Mouse (Mus musculus): ENCODE results near the gene Tmem182.

Tmem182 gene

DNA sequence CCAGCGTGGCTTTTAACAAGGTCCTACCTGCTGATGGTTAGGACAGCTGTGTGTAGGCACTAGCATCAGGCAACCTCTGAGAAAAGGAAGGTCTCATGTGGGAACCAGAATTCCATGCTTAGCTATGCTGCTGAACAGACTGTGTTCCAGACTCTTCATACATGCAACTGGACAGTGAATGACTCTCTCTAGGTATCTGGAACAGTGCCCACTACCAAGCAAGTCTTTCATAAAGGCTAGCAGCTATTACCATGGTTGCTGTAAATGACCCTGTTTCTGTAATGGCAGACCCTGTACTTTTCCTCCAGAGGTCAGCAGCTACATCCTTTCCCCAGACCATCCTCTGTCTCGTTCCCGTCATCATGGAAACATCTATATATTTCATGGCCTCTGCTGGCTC is 61.7 kb downstream of the Tmem182 start:
- no peak for DNase-seq (ENCODE audit: low spot score in 2 of 2)

GRCm38 (mm10) chr1:40867651-40868050 is 62.2 kb downstream of the Tmem182 start:
- no peak for DNase-seq (ENCODE audit: low spot score in 2 of 2)

DNA sequence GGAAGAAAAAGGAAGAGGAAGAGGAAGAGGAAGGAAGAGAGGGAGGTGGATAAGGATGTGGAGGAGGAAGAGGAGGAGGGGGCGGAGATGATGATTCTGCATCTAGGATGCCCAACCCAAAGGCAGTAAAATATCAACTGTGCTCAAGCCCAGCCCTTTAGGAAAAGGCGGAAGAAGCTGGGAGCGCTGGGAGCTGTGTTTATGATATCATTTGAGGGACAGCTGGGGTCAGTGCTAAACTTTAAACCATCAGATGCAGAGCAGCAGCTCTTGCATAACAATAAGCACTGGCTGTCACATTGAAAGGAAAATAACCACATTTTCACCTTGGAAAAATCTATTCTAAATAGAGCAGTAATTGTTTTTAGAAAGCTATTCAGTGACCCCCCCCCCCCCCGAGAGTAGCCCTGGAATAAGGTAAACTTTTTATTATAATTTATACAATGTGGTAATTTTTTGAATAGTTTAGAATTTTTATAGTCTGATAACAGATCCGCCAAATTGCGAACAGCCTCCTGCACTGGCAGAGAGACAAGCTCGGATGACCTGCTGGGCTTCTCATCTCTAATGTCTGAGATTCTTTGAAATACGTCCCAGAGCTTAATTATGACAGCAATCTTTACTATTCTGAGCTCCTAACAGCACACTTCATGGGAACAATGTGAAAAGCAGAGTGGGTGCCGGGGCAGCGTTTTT is 68.5 kb downstream of the Tmem182 start:
- no peak for DNase-seq (ENCODE audit: low spot score in 2 of 2)

- DNase-seq (ENCODE audit: low spot score in 2 of 2): no peak
Observed at GRCm38 (mm10) chr1:40874456-40875375, 69.3 kb downstream of the Tmem182 start.

GRCm38 (mm10) chr1:40879051-40879450 is 73.7 kb downstream of the Tmem182 start:
- DNase-seq (ENCODE audit: low spot score in 2 of 2): no peak

GRCm38 (mm10) chr1:40879526-40879925 is 74.1 kb downstream of the Tmem182 start:
- DNase-seq (ENCODE audit: low spot score in 2 of 2): no peak

DNA sequence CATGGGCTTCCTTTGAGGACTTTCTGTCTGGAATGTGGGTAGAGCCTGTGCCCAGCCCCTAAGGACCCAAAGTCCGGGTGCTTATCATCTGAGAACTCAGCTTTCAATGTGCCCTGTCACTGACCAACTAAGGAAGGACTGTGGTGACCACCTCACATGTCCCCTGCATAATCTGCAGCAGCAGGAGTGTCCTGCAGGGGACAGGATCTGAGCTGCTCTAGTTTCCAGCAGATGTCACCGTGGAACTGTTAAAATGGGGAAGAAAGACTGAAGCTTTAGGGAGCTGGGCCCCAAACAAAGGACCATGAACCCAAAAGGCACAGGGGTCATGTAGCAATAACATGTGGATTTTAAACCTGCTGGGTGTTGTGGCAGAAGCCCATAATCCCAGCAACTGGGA is 75.1 kb downstream of the Tmem182 start:
- no peak for DNase-seq (ENCODE audit: low spot score in 2 of 2)

DNA sequence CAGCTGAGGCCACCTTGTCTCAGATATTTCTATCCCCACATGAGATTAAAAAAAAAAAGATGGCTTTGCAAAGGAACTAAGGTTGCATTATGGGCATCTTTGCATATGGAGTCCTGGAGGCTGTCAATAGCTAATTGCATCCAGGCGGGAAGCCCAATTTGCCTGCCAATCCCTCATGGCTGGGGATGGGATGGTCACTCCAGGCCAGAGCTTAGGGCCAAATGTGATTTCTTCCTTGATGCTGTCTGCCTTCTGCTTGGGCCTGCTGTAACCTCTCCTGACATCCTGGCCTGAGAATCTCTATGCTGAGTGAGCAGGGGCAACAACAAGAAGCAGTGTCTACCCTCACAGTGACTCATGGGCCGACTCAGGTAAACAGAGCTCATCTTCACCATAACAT is 78.5 kb downstream of the Tmem182 start:
- no peak for DNase-seq (ENCODE audit: low spot score in 2 of 2)

DNA sequence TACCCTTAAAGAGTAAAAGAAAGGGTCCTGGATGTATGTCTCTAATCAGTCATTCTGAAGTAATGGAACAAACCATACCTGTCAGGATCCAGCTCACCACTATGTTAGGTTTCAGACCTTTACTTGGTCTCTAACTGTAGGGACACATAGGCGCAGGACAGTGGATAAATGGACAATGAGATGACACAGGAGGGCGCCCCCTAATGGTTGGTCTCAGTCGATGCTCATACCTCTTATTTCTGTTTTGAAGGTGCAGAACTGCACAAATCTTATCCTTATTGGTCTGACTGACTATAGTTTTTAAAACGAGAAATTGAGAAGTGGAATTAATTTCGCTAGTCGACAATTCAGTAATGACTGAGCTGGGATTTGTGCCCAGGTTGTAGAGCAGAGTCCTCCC is 79.5 kb downstream of the Tmem182 start:
- no peak for DNase-seq (ENCODE audit: low spot score in 2 of 2)

DNA sequence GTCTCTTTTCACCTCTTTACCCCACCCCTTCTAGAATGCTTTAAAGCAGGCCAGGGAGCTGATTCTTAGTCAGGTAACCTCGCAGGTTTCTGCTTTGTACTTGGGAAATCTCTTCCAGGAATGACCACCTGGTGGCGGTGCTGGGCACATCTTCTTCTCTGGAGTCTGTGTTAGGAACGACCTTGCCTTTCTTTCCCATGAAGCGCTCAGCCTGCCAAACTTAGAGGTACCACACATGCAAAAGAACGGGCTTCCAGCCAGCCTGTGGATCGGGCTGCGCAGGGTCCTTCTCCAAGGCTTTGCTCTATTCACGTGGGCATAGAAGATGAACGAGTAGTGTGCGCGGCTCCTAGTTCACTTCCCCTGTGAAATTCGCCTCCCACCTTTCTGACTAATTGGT is 82.3 kb downstream of the Tmem182 start:
- DNase-seq (ENCODE audit: low spot score in 2 of 2): no peak

- no peak for DNase-seq (ENCODE audit: low spot score in 2 of 2)
Observed at GRCm38 (mm10) chr1:40888396-40889040, 83.1 kb downstream of the Tmem182 start.

DNA sequence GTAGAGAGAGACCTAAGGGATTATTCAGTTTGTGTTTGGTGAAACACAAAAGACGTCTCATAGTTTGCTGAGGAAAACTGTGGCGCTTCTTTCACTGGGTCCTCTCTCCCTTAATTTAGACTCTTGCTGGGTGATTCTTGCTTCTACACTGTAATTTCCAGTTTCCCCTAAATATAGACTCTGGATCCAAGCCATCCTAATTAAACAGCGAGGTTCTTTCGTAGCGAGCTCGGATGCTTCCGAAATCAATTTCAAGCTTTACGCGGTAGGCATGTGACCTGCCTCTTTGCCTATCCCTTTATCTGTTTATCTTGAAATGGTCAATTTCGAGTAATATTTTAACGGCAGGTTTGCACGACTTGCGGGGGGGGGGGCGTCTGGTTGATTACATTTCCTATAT is 84.2 kb downstream of the Tmem182 start:
- DNase-seq (ENCODE audit: low spot score in 2 of 2): no peak

DNA sequence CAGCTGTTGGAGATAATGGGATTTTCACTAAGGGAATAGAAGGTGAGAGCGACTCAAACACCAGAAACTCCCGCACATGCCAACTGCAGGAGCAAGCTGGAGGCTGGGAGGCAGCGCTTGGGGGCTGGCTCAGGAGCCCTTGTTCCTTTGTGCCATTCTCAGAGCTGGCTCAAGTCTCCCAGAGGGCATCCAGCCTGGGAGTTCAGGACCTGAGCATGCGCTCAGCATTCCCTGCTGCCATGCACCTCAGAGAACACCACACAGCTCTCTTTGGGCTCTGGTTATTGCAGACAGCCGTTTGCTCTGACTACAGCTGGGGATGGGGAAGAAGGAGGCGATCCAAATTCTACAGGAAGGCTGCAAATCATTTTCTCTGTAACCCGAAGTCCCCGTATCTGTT is 84.8 kb downstream of the Tmem182 start:
- DNase-seq (ENCODE audit: low spot score in 2 of 2): no peak

DNA sequence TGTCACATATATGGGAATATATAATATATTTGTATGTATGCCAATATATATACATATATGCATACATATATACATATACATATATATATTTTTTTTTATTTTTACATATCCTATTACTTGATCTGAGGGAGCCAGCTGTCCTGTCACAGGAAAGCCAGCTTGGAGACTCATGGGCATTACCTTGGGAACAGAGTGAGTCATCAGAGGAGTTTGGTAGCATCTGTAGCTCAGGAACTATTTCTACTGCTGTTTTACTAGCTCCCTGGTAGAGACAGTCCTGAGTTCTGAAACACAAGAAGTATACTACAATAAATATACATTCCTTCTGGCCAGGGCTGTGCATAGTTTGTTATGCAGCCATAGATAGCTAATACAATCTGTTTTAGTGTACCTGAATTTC is 98.3 kb downstream of the Tmem182 start:
- no peak for DNase-seq (ENCODE audit: low spot score in 2 of 2)

Measured in spleen, postnatal 4 days (tissue).